Mouse (Mus musculus): ENCODE results near the gene Mrps11. TPM values are rescaled to one million over a fixed set of nuclear protein-coding genes. Genes with fewer than 3 reads are reported as not detected.

Mrps11 gene
- total and polyA plus RNA-seq, 2 experiments from 2014 or later = 56.7 to 78.5 TPM

DNA sequence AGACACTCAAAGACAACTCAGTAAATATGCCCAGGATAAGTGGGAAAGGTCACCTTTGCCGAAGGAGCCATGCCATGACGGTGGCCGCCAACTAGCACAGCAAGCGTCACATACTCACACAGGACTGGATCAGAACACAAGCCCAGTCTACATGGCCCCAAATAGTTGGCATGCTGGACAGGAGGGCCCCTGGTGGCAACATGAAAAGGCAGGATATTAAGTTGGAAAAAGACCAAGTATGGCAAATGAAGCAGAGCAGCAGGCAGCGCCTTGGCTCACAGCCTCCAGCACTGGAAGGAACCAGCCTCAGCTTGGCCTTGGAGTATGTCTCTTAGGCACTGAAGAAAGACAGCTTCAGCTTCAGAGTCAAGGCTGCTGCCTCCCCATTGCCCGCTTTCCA lies 30.9 kb downstream of the Mrps11 start:
- Histone ChIP-seq H3K4me2 (ENCODE audit: low read depth, low read length) (no peak overlapping the region), H3K9ac (replicated peaks; ENCODE audit: low read depth, low read length) (no peak overlapping the region), H3K27ac (ENCODE audit: low read depth) (no peak overlapping the region), H3K36me3 (replicated peaks; ENCODE audit: control insufficient read depth, insufficient read depth, low read length) (no peaks in the 10 kb centered on the region), H3K4me1 (ENCODE audit: control insufficient read depth, insufficient read depth) (peaks cover 7% of the 10 kb centered on the region), H3K27me3 (ENCODE audit: control insufficient read depth, insufficient read depth, low read length) (no peaks in the 10 kb centered on the region), H3K9me3 (replicated peaks; ENCODE audit: control insufficient read depth, low read length) (no peaks in the 10 kb centered on the region), H3K4me3 (ENCODE audit: low read depth, low read length) (no peak overlapping the region)
- TF ChIP-seq EP300 (IDR thresholded peaks at IDR 0.05; ENCODE audit: low read depth) (no peak), CTCF (IDR thresholded peaks at IDR 0.05; ENCODE audit: low read depth) (no peak)
- DNase-seq (ENCODE audit: low spot score) (no peak), ATAC-seq (ENCODE audit: insufficient read depth, low read depth) (no peak)
- WGBS = 78% methylated on average over 6 of the region's 6 CpGs

DNA sequence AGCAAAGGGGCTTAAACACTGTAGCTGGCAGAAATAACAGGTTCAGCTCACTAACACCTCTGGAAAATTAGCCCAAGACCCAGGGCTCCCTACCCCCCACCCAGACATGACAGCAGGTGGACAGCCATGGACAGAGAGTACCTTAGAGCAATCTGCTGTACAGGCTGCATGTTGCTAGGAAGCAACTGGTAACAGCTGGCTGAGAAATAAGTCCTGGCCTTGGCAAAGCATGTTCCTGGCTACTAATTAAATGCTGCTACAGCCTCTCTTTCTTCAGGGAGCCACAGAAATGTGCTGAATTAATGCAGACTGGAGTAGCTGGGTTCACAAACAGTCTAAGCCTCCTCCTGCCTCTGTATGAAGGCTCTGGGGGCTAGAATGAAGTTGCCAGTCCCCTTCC lies 31.8 kb downstream of the Mrps11 start:
- H3K27ac ChIP-seq (ENCODE audit: low read depth) = no peak overlapping the region
- TF ChIP-seq CTCF (IDR thresholded peaks at IDR 0.05; ENCODE audit: low read depth) (no peak), EP300 (IDR thresholded peaks at IDR 0.05; ENCODE audit: low read depth) (no peak)
- H3K9ac ChIP-seq (replicated peaks; ENCODE audit: low read depth, low read length) = no peak overlapping the region
- no peak overlapping the region for H3K4me2 ChIP-seq (ENCODE audit: low read depth, low read length)
- no peak overlapping the region for H3K4me3 ChIP-seq (ENCODE audit: low read depth, low read length)
- no peak for ATAC-seq (ENCODE audit: insufficient read depth, low read depth)
- H3K4me1 ChIP-seq (ENCODE audit: control insufficient read depth, insufficient read depth) = peaks cover 7% of the 10 kb centered on the region
- DNase-seq (ENCODE audit: low spot score) = no peak
- no peaks in the 10 kb centered on the region for H3K9me3 ChIP-seq (replicated peaks; ENCODE audit: control insufficient read depth, low read length)
- no peaks in the 10 kb centered on the region for H3K36me3 ChIP-seq (replicated peaks; ENCODE audit: control insufficient read depth, insufficient read depth, low read length)
- no peaks in the 10 kb centered on the region for H3K27me3 ChIP-seq (ENCODE audit: control insufficient read depth, insufficient read depth, low read length)

DNA sequence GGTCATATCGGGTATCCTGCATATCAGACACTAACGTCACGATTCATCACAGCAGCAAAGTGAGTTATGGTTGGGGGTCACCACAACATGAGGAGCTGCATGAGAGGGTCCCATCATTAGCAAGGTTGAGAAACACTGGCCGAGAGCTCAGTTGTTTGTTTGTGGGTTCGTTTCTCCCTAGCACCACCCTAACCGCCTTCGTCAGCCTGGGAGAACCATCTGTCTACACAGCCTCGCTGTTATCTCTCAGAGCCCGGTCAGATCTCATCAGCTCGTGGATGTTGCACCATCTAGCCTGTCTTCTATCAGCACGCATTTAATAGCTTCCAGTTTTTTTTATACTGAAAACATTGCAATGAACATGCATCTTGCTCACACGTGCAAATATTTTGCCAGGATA lies 35.4 kb downstream of the Mrps11 start:
- 58% methylated on average over 12 of the region's 12 CpGs for WGBS
- Histone ChIP-seq H3K4me3 (ENCODE audit: low read depth, low read length) (no peak overlapping the region), H3K9me3 (replicated peaks; ENCODE audit: control insufficient read depth, low read length) (no peaks in the 10 kb centered on the region), H3K4me1 (ENCODE audit: control insufficient read depth, insufficient read depth) (peaks cover 7% of the 10 kb centered on the region), H3K4me2 (ENCODE audit: low read depth, low read length) (no peak overlapping the region), H3K27me3 (ENCODE audit: control insufficient read depth, insufficient read depth, low read length) (no peaks in the 10 kb centered on the region), H3K27ac (ENCODE audit: low read depth) (no peak overlapping the region), H3K9ac (replicated peaks; ENCODE audit: low read depth, low read length) (no peak overlapping the region), H3K36me3 (replicated peaks; ENCODE audit: control insufficient read depth, insufficient read depth, low read length) (peaks cover 9% of the 10 kb centered on the region; the same call in 1 of the 2 replicates)
- DNase-seq (ENCODE audit: low spot score) (no peak), ATAC-seq (ENCODE audit: insufficient read depth, low read depth) (no peak)
- TF ChIP-seq EP300 (IDR thresholded peaks at IDR 0.05; ENCODE audit: low read depth) = no peak
- no peak for TF ChIP-seq CTCF (IDR thresholded peaks at IDR 0.05; ENCODE audit: low read depth)

DNA sequence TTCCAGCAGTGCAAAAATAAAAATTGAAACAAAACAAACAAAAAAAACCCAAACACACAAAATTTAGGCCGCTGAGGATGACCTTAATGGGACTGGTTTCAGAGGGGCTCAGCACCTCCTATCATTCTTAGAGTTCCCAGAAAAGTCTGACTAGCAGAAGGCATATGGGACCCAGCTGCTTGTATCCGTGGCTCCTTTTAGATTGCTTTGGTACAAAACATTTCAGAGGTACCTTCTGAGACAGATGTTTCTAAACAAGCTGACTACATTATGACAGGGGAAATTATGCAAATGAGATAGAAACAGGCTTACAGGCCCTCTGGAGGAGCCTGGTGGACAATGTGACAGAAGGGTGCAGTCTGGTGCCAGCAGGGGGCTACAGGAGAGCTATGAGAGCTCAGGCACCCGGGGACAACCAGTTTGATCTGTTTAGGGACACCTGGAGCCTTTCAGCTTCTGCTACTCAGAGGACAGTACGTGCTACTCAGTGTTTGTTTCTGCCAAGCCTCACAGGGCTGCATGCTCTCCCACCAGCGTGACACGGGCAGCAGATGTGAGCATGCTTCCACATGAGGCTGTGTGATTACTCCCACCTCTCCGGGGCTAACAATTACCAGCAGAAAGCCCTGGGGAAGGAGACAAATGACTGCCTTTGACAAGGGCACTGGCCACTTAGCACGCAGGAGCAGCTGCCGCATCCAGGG lies 43.9 kb downstream of the Mrps11 start:
- no peak overlapping the region; the same call in 1 of the 2 replicates for H3K27ac ChIP-seq (ENCODE audit: low read depth)
- TF ChIP-seq EP300 (IDR thresholded peaks at IDR 0.05; ENCODE audit: low read depth) (no peak), CTCF (IDR thresholded peaks at IDR 0.05; ENCODE audit: low read depth) (peak; percentile 28)
- no peak overlapping the region for H3K4me3 ChIP-seq (ENCODE audit: low read depth, low read length)
- H3K4me1 ChIP-seq (ENCODE audit: control insufficient read depth, insufficient read depth) = no peaks in the 10 kb centered on the region
- ATAC-seq (ENCODE audit: insufficient read depth, low read depth) (peak; percentile 17; the same call in 1 of the 2 replicates), DNase-seq (ENCODE audit: low spot score) (no peak)
- no peaks in the 10 kb centered on the region for H3K9me3 ChIP-seq (replicated peaks; ENCODE audit: control insufficient read depth, low read length)
- peaks cover 56% of the 10 kb centered on the region for H3K36me3 ChIP-seq (replicated peaks; ENCODE audit: control insufficient read depth, insufficient read depth, low read length)
- no peaks in the 10 kb centered on the region for H3K27me3 ChIP-seq (ENCODE audit: control insufficient read depth, insufficient read depth, low read length)
- no peak overlapping the region for H3K9ac ChIP-seq (replicated peaks; ENCODE audit: low read depth, low read length)
- WGBS = 57% methylated on average over 9 of the region's 9 CpGs
- no peak overlapping the region for H3K4me2 ChIP-seq (ENCODE audit: low read depth, low read length)

DNA sequence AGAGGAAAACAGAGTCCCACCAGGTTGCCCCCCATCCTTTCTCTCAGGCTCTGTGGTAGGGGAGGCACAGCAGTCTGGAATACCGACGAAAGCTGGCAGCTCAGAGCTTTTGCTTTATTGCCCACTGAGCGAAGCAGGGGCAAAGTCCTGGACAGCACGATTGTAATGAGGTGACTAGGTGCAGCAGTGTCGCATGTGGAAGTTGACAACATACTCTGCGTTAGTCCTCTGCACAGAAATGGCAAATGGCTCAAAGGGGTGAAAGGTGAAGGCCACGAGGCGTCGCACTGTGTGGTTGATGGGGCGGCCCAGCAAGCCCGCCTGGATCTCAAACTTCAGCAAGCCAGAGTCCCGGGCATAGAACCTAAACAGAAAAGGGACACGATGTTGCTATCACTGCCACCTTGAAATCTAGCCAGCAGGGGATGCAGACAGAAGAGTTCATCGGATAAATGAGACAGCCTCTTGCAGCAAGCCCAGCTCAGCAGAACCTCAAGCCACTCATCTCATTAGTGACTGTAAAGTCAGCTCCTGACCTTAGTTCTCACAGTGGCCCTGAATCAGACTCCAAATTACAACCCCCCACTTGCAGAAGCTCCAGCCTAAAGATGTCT lies 44.9 kb downstream of the Mrps11 start:
- H3K4me2 ChIP-seq (ENCODE audit: low read depth, low read length) = no peak overlapping the region
- DNase-seq (ENCODE audit: low spot score) (no peak), ATAC-seq (ENCODE audit: insufficient read depth, low read depth) (no peak)
- H3K4me1 ChIP-seq (ENCODE audit: control insufficient read depth, insufficient read depth) = no peaks in the 10 kb centered on the region
- no peaks in the 10 kb centered on the region for H3K9me3 ChIP-seq (replicated peaks; ENCODE audit: control insufficient read depth, low read length)
- no peak overlapping the region for H3K9ac ChIP-seq (replicated peaks; ENCODE audit: low read depth, low read length)
- 88% methylated on average over 14 of the region's 14 CpGs for WGBS
- H3K4me3 ChIP-seq (ENCODE audit: low read depth, low read length) = no peak overlapping the region
- peaks cover 53% of the 10 kb centered on the region for H3K36me3 ChIP-seq (replicated peaks; ENCODE audit: control insufficient read depth, insufficient read depth, low read length)
- H3K27me3 ChIP-seq (ENCODE audit: control insufficient read depth, insufficient read depth, low read length) = no peaks in the 10 kb centered on the region
- TF ChIP-seq EP300 (IDR thresholded peaks at IDR 0.05; ENCODE audit: low read depth) (no peak), CTCF (IDR thresholded peaks at IDR 0.05; ENCODE audit: low read depth) (no peak)
- H3K27ac ChIP-seq (ENCODE audit: low read depth) = no peak overlapping the region
